In genomic region chr8:123331810-123332209, GRCm38 (mm10) we compare ENCODE assay signal across 8 mouse cellular contexts. TPM values are rescaled to one million over a fixed set of nuclear protein-coding genes. Genes with fewer than 3 reads are reported as not detected.
A peak's percentile ranks its signal among the peaks of the same experiment; 100 is the strongest.
DNase-seq lines count a peak whose midpoint lies in the region; ATAC-seq and TF ChIP-seq lines count a peak whose summit lies in the region.

No protein-coding gene starts in this region.

- H3K27ac ChIP-seq in kidney, postnatal 0 days: no peak overlapping the region
- no peak overlapping the region for H3K27ac ChIP-seq in embryonic facial prominence, embryonic 15.5 days (replicated peaks)
- no peak overlapping the region for H3K27ac ChIP-seq in limb, embryonic 11.5 days (replicated peaks; ENCODE audit: low read depth, low read length)
- peak overlapping the region; percentile 96 for H3K27ac ChIP-seq in neural tube, embryonic 13.5 days (replicated peaks)

- H3K4me1 ChIP-seq in kidney, postnatal 0 days (replicated peaks; ENCODE audit: insufficient read depth, low read length): 0 out of 2 replicates have a peak, but pooled peaks cover 2% of the 10 kb centered on the region
- peaks cover 16% of the 10 kb centered on the region for H3K4me1 ChIP-seq in embryonic facial prominence, embryonic 15.5 days
- H3K4me1 ChIP-seq in limb, embryonic 11.5 days (ENCODE audit: control insufficient read depth, insufficient read depth, low read length): no peaks in the 10 kb centered on the region; the same call in 1 of the 2 replicates
- peaks cover 36% of the 10 kb centered on the region for H3K4me1 ChIP-seq in neural tube, embryonic 13.5 days (replicated peaks)

- TF ChIP-seq CTCF in kidney, postnatal 0 days (IDR thresholded peaks at IDR 0.05; ENCODE audit: low read depth): no peak

- H3K4me3 ChIP-seq in kidney, postnatal 0 days (replicated peaks; ENCODE audit: low read depth, low read length): no peak overlapping the region
- H3K4me3 ChIP-seq in embryonic facial prominence, embryonic 15.5 days (replicated peaks): peak overlapping the region; percentile 58
- H3K4me3 ChIP-seq in limb, embryonic 11.5 days (ENCODE audit: low read depth, low read length): no peak overlapping the region
- peak overlapping the region; percentile 85 for H3K4me3 ChIP-seq in neural tube, embryonic 13.5 days

- peak overlapping the region; percentile 62 for H3K4me2 ChIP-seq in kidney, postnatal 0 days (ENCODE audit: low read length)
- H3K4me2 ChIP-seq in embryonic facial prominence, embryonic 15.5 days (replicated peaks): peak overlapping the region; percentile 96
- H3K4me2 ChIP-seq in limb, embryonic 11.5 days (ENCODE audit: low read depth, severe bottlenecking): peak overlapping the region; percentile 90; the same call in 1 of the 2 replicates
- peak overlapping the region; percentile 63 for H3K4me2 ChIP-seq in neural tube, embryonic 13.5 days

- peak overlapping the region; percentile 39; the same call in 1 of the 2 replicates for H3K9ac ChIP-seq in kidney, postnatal 0 days (ENCODE audit: low read depth, low read length)
- H3K9ac ChIP-seq in embryonic facial prominence, embryonic 15.5 days: no peak overlapping the region
- no peak overlapping the region for H3K9ac ChIP-seq in limb, embryonic 11.5 days (ENCODE audit: low read length)
- peak overlapping the region; percentile 94 for H3K9ac ChIP-seq in neural tube, embryonic 13.5 days

- DNase-seq in kidney, postnatal 0 days (ENCODE audit: low spot score): no peak
- DNase-seq in kidney, postnatal 25 days: no peak
- DNase-seq in limb, embryonic 11.5 days (ENCODE audit: low spot score): no peak
- DNase-seq in ovary, adult 18-20 months (ENCODE audit: low spot score): no peak
- DNase-seq in gastrocnemius, postnatal 4 days (ENCODE audit: low spot score in 2 of 2): no peak
- no peak for DNase-seq in right cerebral cortex, postnatal 10 days (ENCODE audit: low spot score in 2 of 2)

- 30% methylated on average over 8 of the region's 8 CpGs for WGBS in kidney, postnatal 0 days
- WGBS in embryonic facial prominence, embryonic 15.5 days: 38% methylated on average over 8 of the region's 8 CpGs
- 39% methylated on average over 8 of the region's 8 CpGs for WGBS in limb, embryonic 11.5 days
- 18% methylated on average over 8 of the region's 8 CpGs for WGBS in neural tube, embryonic 13.5 days

- H3K36me3 ChIP-seq in kidney, postnatal 0 days (ENCODE audit: insufficient read depth, low read length): no peaks in the 10 kb centered on the region
- H3K36me3 ChIP-seq in embryonic facial prominence, embryonic 15.5 days: no peaks in the 10 kb centered on the region
- no peaks in the 10 kb centered on the region for H3K36me3 ChIP-seq in limb, embryonic 11.5 days (ENCODE audit: control insufficient read depth, insufficient read depth, low read length)
- no peaks in the 10 kb centered on the region for H3K36me3 ChIP-seq in neural tube, embryonic 13.5 days

- no peak for ATAC-seq in kidney, postnatal 0 days (replicated peaks; ENCODE audit: low FRiP score, low read depth)
- no peak for ATAC-seq in embryonic facial prominence, embryonic 15.5 days (ENCODE audit: insufficient number of reproducible peaks, low FRiP score, low TSS enrichment, low read depth)
- ATAC-seq in limb, embryonic 11.5 days (ENCODE audit: insufficient number of reproducible peaks, low FRiP score, low TSS enrichment, low read depth): no peak
- no peak for ATAC-seq in neural tube, embryonic 13.5 days (ENCODE audit: low read depth)

- H3K27me3 ChIP-seq in kidney, postnatal 0 days (ENCODE audit: insufficient read depth, low read length): no peaks in the 10 kb centered on the region
- peaks cover 23% of the 10 kb centered on the region for H3K27me3 ChIP-seq in embryonic facial prominence, embryonic 15.5 days
- peaks cover 20% of the 10 kb centered on the region for H3K27me3 ChIP-seq in limb, embryonic 11.5 days (ENCODE audit: control insufficient read depth, insufficient read depth, low read length)
- no peaks in the 10 kb centered on the region for H3K27me3 ChIP-seq in neural tube, embryonic 13.5 days

- H3K9me3 ChIP-seq in kidney, postnatal 0 days (replicated peaks; ENCODE audit: low read length): no peaks in the 10 kb centered on the region
- H3K9me3 ChIP-seq in embryonic facial prominence, embryonic 15.5 days (replicated peaks): no peaks in the 10 kb centered on the region
- H3K9me3 ChIP-seq in limb, embryonic 11.5 days (ENCODE audit: control insufficient read depth, low read length): no peaks in the 10 kb centered on the region
- H3K9me3 ChIP-seq in neural tube, embryonic 13.5 days: no peaks in the 10 kb centered on the region

RNA-seq across cellular contexts. Expression of gene Spire2, which starts 0.7 kb away (rescaled TPM):
- 5.7 and 5.8 TPM in 2 replicates for polyA plus RNA-seq in kidney, postnatal 0 days (2015; fragmentation: Nextera tagmentation; extraction: Ambion mirVana)
- 2.5 and 3.4 TPM in 2 replicates for polyA plus RNA-seq in embryonic facial prominence, embryonic 15.5 days (2015; fragmentation: Nextera tagmentation; extraction: Ambion mirVana)
- 0.95 and 1.9 TPM in 2 replicates for polyA plus RNA-seq in limb, embryonic 11.5 days (2014; fragmentation: Nextera tagmentation; extraction: Ambion mirVana)
- 35.9 and 40.2 TPM in 2 replicates for polyA plus RNA-seq in neural tube, embryonic 13.5 days (2015; fragmentation: Nextera tagmentation; extraction: Ambion mirVana)
- total RNA-seq in gastrocnemius, postnatal 4 days (2021): 1 to 10 TPM in 1 of 2 experiments, under 1 TPM in 1; 0.70 to 1.3 TPM

RNA-seq across cellular contexts. Expression of gene Fanca, which starts 13.4 kb away (rescaled TPM):
- 18.7 and 21.5 TPM in 2 replicates for polyA plus RNA-seq in kidney, postnatal 0 days (2015; fragmentation: Nextera tagmentation; extraction: Ambion mirVana)
- polyA plus RNA-seq in embryonic facial prominence, embryonic 15.5 days (2015; fragmentation: Nextera tagmentation; extraction: Ambion mirVana): 21.0 and 25.4 TPM in 2 replicates
- 38.9 and 39.2 TPM in 2 replicates for polyA plus RNA-seq in limb, embryonic 11.5 days (2014; fragmentation: Nextera tagmentation; extraction: Ambion mirVana)
- 9.3 and 11.0 TPM in 2 replicates for polyA plus RNA-seq in neural tube, embryonic 13.5 days (2015; fragmentation: Nextera tagmentation; extraction: Ambion mirVana)
- total RNA-seq in gastrocnemius, postnatal 4 days (2021): 10 to 100 TPM in 1 of 2 experiments, 1 to 10 TPM in 1; 9.5 to 12.1 TPM

RNA-seq across cellular contexts. Expression of gene Tcf25, which starts 41.7 kb away (rescaled TPM):
- polyA plus RNA-seq in kidney, postnatal 0 days (2015; fragmentation: Nextera tagmentation; extraction: Ambion mirVana): 168 and 170 TPM in 2 replicates
- polyA plus RNA-seq in embryonic facial prominence, embryonic 15.5 days (2015; fragmentation: Nextera tagmentation; extraction: Ambion mirVana): 174 and 176 TPM in 2 replicates
- 136 and 149 TPM in 2 replicates for polyA plus RNA-seq in limb, embryonic 11.5 days (2014; fragmentation: Nextera tagmentation; extraction: Ambion mirVana)
- 317 and 328 TPM in 2 replicates for polyA plus RNA-seq in neural tube, embryonic 13.5 days (2015; fragmentation: Nextera tagmentation; extraction: Ambion mirVana)
- 100 to 1,000 TPM; 174 to 177 TPM for total RNA-seq in gastrocnemius, postnatal 4 days (2021)

Comparison
In these comparisons a context has a peak if more than half of its experiments do, and no peak if none do; other contexts are left out.
1. H3K4me3 ChIP-seq: peak in embryonic facial prominence, embryonic 15.5 days (single experiment) and neural tube, embryonic 13.5 days (single experiment); none in kidney, postnatal 0 days (single experiment) and limb, embryonic 11.5 days (single experiment).
2. H3K9ac ChIP-seq: peak in kidney, postnatal 0 days (single experiment) and neural tube, embryonic 13.5 days (single experiment); none in embryonic facial prominence, embryonic 15.5 days (single experiment) and limb, embryonic 11.5 days (single experiment).
3. Peak in every context shown above with its lines, with median percentiles within 50 percentile points of each other: H3K4me2 ChIP-seq.